Mouse (Mus musculus) kidney, adult 11 months (tissue): Measurements from ENCODE around the gene Lhx2.

Source experiments
- DNase-seq: peaks from one replicate; pipeline ENCODE4 v3.0.0; 2022

The Lhx2 gene

GRCm38 (mm10) chr2:38338990-38339909 lies at the start of gene Lhx2:
Gene Lhx2, plus strand, starts transcription at chr2:38339281.
- no peak for DNase-seq

DNA sequence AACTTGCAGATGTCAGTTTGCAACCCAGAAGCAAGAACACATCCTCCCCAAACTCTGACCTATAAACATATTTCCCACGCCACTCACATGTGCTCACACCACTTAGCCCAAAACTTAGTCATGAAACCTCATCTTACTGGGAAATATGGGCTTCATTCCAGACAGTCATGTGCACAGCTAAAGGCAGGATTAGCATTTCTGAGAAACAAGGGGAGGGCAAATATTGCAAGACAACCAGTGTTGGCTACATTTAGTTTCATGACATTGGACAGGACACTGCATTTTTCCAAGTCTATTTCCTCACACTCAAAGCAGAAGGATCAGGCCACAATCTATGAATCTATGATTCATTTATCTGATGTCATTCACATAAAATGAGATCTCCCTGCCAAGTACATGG lies 47.6 kb upstream of the Lhx2 start:
- DNase-seq, result no peak

- no peak for DNase-seq
These were observed 43.1 kb upstream of the Lhx2 start for GRCm38 (mm10) chr2:38295939-38296338.

- DNase-seq, result no peak
These were observed 38.1 kb upstream of the Lhx2 start for GRCm38 (mm10) chr2:38300941-38301340.

DNA sequence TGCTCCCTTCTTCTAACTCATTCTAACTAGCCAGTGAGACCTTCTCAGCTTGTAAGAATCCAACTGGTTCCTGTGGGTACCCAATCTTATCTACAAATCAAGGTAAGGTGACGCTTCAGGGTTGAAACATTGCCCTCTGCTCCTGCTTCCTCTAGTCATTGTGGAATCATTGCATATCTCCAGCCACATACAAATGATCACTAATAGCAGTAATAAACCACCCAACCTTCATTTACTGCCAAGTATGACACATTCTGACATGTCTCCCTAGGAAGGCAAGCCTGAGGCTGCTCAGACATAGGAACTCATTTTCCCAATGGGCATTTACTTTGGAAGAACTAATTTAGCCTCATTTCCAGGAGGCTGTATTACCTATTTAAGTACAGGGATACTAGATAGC lies 33.9 kb upstream of the Lhx2 start:
- no peak for DNase-seq

DNA sequence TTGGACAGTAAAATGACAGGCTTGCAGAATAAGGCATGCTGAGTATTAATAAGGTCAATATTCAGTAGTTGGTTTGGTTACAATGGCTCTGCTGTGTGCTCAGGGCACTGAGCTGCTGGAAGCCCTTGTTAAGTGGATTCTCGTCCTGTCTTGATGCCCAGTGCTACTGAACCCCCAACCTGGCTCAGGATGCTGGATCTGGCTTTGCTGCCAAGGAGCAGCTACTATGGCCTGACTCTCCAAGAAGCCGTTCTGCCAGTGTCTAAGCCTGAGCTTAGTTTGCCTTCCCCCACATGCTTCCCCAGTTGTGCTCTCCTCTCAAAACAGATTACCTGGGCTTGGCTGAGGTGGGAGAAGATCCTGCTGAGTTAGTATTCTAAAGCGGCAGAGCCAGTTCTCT lies 26.2 kb upstream of the Lhx2 start:
- DNase-seq, result no peak

DNA sequence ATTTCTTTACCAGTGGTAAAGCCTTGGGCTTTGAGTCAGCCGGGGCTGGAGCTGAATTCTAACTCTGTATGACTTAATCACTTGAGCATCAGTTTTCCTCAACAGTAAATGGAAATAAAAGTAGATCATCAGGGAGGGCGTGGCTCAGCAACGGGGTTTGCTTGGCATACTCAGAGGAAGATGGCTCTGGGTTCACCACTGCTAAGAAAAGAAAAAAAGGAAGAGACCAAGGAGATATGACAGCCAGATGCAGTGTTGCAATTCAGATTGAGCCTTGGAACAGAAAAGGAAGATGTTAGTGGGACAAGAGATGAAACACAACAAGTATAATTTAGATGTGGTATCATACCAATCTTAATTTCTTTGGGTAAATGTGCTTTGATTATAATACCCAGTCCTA lies 25.7 kb upstream of the Lhx2 start:
- no peak for DNase-seq

DNA sequence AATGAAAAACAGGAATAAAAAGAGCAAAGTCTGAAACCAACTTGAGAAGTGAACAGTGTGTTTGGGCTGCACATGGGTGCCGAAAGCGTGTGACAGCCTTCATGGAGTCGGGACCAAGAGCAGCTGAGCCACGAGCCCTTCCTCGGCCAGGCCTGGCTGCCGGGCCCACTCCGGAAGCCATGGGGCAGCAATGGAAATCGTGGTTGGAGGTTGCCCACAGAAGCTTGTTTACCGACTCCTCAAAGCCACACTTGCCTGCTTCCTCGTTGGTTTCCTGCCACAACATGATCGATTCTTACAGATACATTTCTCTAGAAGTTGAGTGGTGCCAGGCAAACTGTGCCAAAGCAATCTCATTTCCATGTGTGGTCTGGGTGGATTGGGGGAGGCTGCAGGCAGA lies 20.0 kb upstream of the Lhx2 start:
- no peak for DNase-seq

- DNase-seq, result no peak
These were observed 18.2 kb upstream of the Lhx2 start for GRCm38 (mm10) chr2:38320911-38321310.

DNA sequence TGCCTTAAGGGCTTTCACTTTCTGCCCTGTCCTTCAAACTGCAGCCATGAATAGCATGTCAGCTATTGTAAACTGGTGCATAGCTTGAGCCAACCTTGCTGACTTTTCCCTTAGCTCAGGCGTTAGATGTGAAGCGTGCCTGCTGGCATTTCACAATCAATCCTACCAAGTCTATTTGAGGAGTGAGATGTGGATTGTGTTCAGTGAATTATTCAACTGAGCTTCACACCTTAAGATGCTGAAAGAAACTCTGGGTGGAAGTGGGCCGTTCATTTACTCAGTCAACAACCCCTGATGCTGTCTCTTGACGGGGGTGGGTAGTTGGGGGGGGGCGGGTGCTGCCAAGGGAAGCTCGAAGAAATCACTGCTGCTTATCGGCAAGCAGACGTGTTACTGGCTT lies 15.7 kb upstream of the Lhx2 start:
- no peak for DNase-seq

DNA sequence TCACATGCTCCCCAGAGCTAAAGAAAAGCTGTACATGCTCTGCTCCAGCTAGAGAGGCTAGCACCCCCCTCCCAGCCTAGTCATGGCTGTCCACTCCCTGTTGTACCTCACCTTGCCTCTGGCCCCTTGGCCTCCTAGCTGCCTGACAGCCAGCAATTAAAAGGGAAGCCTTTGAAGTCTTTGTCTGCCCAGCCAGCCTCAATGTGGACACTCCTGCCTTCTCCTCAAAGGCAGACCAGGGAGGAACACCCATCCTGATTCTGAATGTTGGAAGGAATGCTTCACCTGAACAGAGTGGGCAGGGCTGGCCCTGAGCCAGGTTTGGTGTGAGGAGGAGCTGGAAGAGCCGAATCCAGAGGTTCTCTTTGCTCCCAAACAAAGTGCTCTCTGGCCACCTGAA lies 12.4 kb upstream of the Lhx2 start:
- no peak for DNase-seq

DNA sequence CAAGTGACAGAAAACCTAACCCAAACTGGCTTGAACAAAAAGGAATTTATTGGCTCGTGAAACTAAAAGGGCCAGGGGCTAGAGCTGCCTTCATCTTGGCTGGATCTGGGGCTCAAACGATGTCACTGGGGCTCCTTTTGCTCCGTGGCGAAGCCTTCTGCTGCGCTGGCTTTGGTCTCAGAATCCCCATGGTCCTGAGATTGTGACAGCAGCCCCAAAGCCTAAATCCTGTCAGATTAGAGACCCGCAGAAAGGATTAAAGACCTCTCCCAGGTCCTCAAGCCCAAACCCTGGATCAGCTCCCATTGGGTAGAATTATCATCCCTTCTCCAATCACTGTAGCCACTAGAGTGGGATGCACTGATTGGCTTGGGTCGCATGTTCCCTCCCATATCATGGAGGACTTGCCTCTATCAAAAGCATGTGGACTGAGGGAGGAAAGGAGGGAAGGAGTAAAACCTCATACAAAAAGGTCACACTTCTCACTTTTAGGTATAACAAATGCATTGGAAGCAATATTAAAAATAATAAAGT lies 5.4 kb upstream of the Lhx2 start:
- no peak for DNase-seq

- no peak for DNase-seq
These were observed 2.5 kb upstream of the Lhx2 start for GRCm38 (mm10) chr2:38336606-38337005.

DNA sequence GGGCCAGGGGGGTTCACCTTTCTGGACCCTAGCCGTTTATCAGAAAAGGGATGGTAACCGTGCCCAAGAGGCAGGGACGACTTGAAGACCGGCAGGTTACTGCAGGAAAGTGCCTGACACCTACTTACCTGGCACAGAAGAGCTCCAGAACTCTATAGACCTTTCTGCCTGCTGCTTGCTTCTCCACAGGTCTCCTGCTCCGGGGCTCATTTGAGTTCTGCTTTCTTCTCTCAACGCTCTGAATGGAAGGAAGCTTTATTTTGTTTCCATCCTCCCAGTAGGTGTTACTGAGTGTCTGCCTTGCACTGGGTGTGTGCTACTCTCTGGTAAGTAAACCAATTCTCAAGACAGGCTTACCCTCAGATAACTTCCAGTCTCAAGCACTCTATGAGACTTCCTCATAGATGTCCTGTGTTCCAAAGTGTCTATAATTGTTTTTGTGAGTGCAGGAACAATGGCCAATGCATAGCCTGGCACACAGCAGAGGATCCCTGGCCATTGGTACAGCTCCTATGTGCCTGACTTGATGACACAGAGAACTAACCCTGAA lies 1.9 kb upstream of the Lhx2 start:
- DNase-seq, result no peak

DNA sequence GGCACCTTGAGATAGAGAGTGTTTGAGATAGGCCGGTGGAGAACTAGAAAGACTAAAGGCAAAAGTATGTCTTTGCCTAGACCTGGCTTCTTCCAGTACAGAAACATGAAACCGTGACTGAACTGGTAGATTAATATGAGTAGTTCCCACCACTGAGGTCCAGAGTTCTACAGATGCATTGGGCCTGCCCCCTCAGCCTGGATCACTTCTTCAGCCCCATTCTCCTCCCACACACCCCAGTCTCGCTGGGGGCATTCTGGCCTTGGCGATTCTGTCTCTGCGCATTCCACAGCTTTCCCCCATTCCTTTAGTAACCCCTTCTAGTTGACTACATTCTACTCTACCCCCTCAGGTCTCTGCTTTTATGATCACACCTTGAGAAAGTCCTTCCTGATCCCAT lies 1.4 kb upstream of the Lhx2 start:
- DNase-seq, result no peak

GRCm38 (mm10) chr2:38338348-38338932 lies 641 bp upstream of the Lhx2 start:
- DNase-seq, result no peak

DNA sequence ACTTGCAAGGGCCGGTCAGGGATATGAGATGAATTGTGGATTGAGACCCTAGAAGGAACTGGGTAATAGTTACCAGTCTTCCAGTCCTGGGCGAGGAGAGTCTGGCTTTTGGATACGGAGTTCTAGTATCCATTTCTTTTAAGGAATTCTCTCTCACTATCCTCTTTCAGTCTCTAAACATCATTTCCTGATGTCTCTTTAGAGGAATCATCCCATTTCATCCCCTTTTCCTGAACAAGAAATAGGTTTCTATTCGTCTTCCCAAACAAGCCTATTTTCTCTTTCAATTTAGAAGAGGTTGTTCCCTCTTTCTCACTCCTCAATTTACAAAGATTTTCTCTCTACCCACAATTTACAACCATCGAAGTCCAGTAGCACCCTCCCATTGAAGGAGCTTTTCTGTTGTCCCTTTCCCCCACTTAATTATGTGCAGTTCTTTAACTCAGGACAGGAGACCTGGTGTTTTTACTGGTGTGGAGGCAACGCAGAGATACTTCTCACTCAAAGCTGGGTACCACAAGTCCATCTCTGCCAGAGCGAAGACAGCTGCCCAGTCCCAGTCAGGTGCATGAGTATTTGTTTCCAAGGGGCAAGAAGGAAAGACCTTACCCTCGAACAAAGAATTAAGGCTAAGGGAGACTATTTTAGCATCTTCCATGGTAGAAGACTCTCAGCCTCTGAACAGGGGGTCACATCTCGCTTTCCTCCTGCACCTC lies 987 bp downstream of the Lhx2 start:
- DNase-seq, result no peak

DNA sequence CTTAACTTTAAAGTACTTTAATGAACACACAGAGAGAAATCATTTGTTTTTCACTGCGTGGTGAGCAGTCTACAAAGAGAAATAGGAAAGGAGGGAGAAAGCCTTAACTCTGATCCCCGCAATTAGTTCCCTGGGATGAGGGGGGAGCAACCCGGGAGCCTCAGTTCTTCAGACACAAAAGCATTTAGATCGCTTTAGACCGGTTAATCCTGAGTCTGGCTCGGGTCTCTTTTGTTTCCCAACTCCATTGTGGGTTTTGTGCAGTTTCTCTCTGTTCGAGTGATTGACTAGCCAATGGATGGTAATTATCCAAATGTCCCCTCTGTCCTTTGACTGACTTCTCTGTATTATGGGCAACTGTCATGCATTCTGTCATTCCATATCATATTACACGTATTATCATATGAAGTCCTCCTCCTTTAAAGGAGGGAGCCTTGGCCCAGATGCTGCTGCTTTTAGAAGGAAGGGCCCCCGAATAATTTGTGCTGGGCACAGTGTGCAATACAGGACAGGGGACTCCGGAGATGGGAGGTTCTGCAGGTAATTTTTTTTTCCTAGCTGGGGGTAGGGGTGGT lies 1.6 kb downstream of the Lhx2 start:
- DNase-seq, result no peak

DNA sequence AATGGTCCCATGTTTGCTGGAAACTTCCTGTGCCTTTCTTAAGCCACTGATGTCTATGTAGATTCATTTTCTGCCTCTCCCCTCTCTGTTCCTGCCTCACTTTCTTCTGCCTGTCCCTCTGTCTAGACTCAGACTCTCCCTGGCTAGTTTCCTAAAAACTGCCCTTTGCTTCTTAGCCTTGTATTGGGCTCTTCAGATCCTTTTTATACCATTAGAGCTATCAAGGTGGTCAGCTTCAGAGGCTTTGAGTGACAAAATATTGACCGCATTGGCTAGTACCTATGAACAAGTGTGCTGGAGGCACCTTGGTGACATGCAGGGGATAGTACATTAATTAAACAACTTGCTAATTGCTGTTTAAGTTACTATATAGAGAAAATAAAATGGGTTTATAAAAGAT lies 4.5 kb downstream of the Lhx2 start:
- no peak for DNase-seq

DNA sequence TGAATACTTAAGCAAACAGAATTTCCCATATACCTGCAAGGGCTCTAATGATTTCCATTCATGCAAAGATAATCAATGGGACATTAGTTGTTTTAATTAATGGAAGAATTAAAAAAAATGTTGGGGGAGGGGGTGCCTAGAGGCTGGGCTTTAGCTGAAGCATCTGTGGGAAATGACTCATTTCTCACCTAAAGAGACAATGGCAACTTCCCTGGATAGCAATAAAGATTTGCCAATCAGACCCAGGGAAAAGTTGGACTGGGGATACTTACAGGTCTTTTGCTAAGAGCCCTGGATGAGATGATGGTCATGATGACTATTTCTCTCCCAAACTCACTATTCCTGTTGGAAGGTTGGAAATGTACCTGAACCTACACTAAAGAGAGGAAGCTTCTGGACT lies 5.6 kb downstream of the Lhx2 start:
- no peak for DNase-seq

- no peak for DNase-seq
These were observed 7.3 kb downstream of the Lhx2 start for GRCm38 (mm10) chr2:38346417-38346816.

GRCm38 (mm10) chr2:38346881-38347764 lies 8.0 kb downstream of the Lhx2 start:
- no peak for DNase-seq
